Mouse (Mus musculus) urinary bladder, postnatal 10 days (tissue): ENCODE measurements around the gene Vmn2r52.
"Not testable (repeated sequence)": the region's sequence is repeated elsewhere in the genome, so short reads cannot be mapped to it uniquely, and the experiment has no call there.

Experiments used
- DNase-seq: peaks from one replicate; pipeline ENCODE4 v3.0.0; 2022; ENCODE audit warnings: low spot score

Gene Vmn2r52

GRCm38 (mm10) chr7:10176473-10176872 lies at the start of gene Vmn2r52:
TSS of gene Vmn2r52 (minus strand) at chr7:10176573.
- DNase-seq: no peak

- DNase-seq: not testable (repeated sequence)
Measured at GRCm38 (mm10) chr7:10105641-10106040, 70.7 kb downstream of the Vmn2r52 start, which contains the start of gene Vmn2r51. TSS of gene Vmn2r51 (minus strand) at chr7:10105741.
